Mouse (Mus musculus) heart, postnatal 0 days (tissue): Measurements from ENCODE around the gene Zfp280c. TPM values are rescaled to one million over a fixed set of nuclear protein-coding genes. Genes with fewer than 3 reads are reported as not detected.

Source experiments
- ATAC-seq: fragments of 200-750 bp; cut with Nextera tagmentation; 2 replicates; pipeline ENCODE4 v1.8.0; 2017; ENCODE audit warnings: low read depth, moderate number of reproducible peaks, moderate library complexity; ENCODE audit not compliant: insufficient read depth
- DNase-seq: peaks from one replicate; pipeline ENCODE4 v3.0.0-alpha.2; 2016; ENCODE audit warnings: low spot score
- H3K27ac ChIP-seq: fragments of 300-500 bp; sonication (generic); 2 replicates; pipeline ENCODE4 v1.5.1; 2014; ENCODE audit warnings: low read depth, mild to moderate bottlenecking
- H3K27me3 ChIP-seq: fragments of 300-500 bp; sonication (generic); 2 replicates; pipeline ENCODE4 v1.6.1; 2014; ENCODE audit warnings: low read length, mixed read lengths; ENCODE audit not compliant: control insufficient read depth, insufficient read depth
- H3K36me3 ChIP-seq: fragments of 300-500 bp; sonication (generic); replicated peaks from 2 replicates; pipeline ENCODE4 v1.6.1; 2014; ENCODE audit warnings: low read length, mixed read lengths; ENCODE audit not compliant: control insufficient read depth, insufficient read depth
- H3K4me1 ChIP-seq: fragments of 300-500 bp; sonication (generic); 2 replicates; pipeline ENCODE4 v1.6.1; 2014; ENCODE audit warnings: antibody characterized with exemption; ENCODE audit not compliant: control insufficient read depth, insufficient read depth
- H3K4me2 ChIP-seq: fragments of 300-500 bp; sonication (generic); 2 replicates; pipeline ENCODE4 v1.6.1; 2014; ENCODE audit warnings: low read depth, mild to moderate bottlenecking, low read length, moderate library complexity
- H3K4me3 ChIP-seq: fragments of 300-500 bp; sonication (generic); 2 replicates; pipeline ENCODE4 v1.5.1; 2014; ENCODE audit warnings: low read depth, low read length
- H3K9ac ChIP-seq: fragments of 300-500 bp; sonication (generic); replicated peaks from 2 replicates; pipeline ENCODE4 v1.6.1; 2014; ENCODE audit warnings: low read depth, low read length, mixed read lengths
- H3K9me3 ChIP-seq: fragments of 300-500 bp; sonication (generic); replicated peaks from 2 replicates; pipeline ENCODE4 v1.6.1; 2016; ENCODE audit warnings: low read length; ENCODE audit not compliant: control insufficient read depth
- CTCF ChIP-seq: IDR thresholded peaks from 2 replicates; pipeline ENCODE4 v1.5.1; 2016; ENCODE audit warnings: antibody characterized with exemption, control low read depth, low read depth
- EP300 ChIP-seq: IDR thresholded peaks from 2 replicates; pipeline ENCODE4 v1.6.1; 2016; ENCODE audit warnings: antibody characterized with exemption, low read depth
- WGBS: fragments of 180-500 bp; shearing (Covaris S2); extraction: QIAGEN DNeasy Blood & Tissue Kit; methylation state at CpG from one replicate; pipeline ENCODE4 v1.1.7; 2014; 5-methylcytosine and 5-hydroxymethylcytosine counted together
- polyA plus RNA-seq: library from polyadenylated mRNA; unstranded; fragments of >200 nt; fragmentation: Nextera tagmentation; extraction: Ambion mirVana; gene quantifications from 2 replicates; pipeline ENCODE4 v1.2.1, GENCODE M21; 2015
- total RNA-seq: library from RNA; depleted of rRNA; stranded (reverse); fragments of >200 nt; gene quantifications from 2 replicates; pipeline ENCODE4 v1.2.3, GENCODE M21; 2014; ENCODE audit warnings: low replicate concordance; rRNA removed

Zfp280c gene
- 17.3 and 18.6 TPM in 2 replicates for total RNA-seq
- 3.6 and 4.8 TPM in 2 replicates for polyA plus RNA-seq

DNA sequence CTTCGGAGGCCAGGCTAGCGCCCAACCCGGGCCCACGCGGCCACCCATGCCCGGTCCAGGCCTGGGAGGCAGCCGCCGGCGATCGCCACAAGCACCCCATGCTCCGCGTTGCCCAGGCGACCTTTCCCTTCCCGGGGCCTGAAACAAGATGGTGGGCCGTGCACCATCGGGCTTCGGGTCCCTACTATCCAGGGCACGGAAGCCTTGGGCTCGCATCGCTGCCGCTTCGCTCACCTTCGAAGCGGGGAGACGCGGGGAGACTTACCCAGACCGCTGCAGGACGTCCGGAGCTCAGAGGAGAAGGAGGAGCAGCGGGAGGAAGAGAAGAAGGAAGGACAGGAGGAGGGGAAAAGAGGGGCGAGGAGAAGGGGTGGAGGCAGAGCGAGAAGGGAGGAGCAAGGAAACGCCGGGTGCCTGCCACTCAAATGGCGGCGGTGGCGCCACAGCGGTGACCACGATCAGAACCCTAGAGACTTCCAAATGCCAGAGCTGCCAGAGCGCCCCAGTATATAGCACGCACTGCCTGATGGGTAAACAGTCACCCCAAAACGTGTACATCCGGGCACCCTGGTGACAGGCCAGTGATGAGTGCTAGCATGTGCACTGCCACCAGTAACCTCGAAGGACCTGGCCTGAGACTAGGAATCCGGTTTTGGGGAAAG, at the start of gene Zfp280c:
TSS of gene Zfp280c (minus strand) at position 406 of the 662 bp plus-strand sequence.
- TF ChIP-seq EP300 (no peak), CTCF (no peak)
- Histone ChIP-seq H3K4me2 (peak within 1 kb of the TSS; percentile 64), H3K4me3 (peak within 1 kb of the TSS; percentile 71), H3K27me3 (no peaks in the 10 kb centered on the region), H3K36me3 (0 out of 2 replicates have a peak, but pooled peaks cover 12% of the 10 kb centered on the region), H3K27ac (peak within 1 kb of the TSS; percentile 85), H3K9ac (peak within 1 kb of the TSS; percentile 65), H3K9me3 (no peaks in the 10 kb centered on the region), H3K4me1 (no peaks in the 10 kb centered on the region)
- peak; percentile 86 for ATAC-seq
- WGBS: 13% methylated on average over 43 of the region's 45 CpGs
- peak; percentile 72 for DNase-seq

DNA sequence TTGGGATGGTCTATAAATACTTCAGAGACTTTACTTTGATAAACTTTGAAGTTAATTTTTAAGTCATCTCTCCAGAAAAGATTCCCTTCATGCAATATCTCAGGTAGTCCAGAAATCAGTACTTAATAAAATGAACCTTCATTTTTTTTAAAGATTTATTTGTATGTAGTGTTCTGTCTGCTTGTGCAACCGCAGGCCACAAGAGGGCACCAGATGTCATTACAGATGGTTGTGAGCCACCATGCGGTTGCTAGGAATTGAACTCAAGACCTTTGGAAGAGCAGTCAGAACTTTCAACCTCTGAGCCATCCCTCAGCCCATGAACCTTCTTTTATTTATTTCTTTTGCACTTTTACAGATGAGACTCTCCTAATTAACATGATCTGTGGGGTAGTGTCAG, 42.7 kb upstream of the Zfp280c start:
- DNase-seq (no peak), ATAC-seq (no peak)
- H3K4me3 ChIP-seq: no peak overlapping the region
- 65% methylated on average over 2 of the region's 2 CpGs for WGBS
- H3K4me2 ChIP-seq: no peak overlapping the region
- H3K9me3 ChIP-seq: no peaks in the 10 kb centered on the region
- H3K27ac ChIP-seq: no peak overlapping the region
- no peaks in the 10 kb centered on the region for H3K27me3 ChIP-seq
- no peaks in the 10 kb centered on the region for H3K36me3 ChIP-seq
- TF ChIP-seq CTCF: no peak
- no peak for TF ChIP-seq EP300
- no peaks in the 10 kb centered on the region for H3K4me1 ChIP-seq
- no peak overlapping the region for H3K9ac ChIP-seq

DNA sequence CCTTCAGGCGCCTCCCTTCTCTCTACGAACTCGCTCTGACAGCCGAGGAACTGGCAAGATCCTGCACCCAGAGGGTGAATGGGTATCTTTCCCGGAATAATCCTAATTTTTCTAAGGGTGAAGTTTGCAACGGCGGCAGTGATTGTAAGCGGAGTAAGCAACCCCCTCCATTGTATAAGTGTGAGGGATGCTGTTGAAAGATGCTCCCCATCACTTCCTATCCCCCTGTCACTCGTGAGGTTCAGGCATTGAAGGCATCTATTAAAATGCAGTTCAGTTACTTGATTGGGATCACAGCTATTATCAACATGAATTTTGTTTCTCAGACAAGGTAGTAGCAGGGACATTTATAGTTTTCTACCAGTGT, 29.7 kb upstream of the Zfp280c start:
- no peak for ATAC-seq
- TF ChIP-seq CTCF: no peak
- no peak for TF ChIP-seq EP300
- DNase-seq: no peak
- 13% methylated on average over 9 of the region's 9 CpGs for WGBS
- Histone ChIP-seq H3K9ac (peak overlapping the region; percentile 54), H3K27ac (no peak overlapping the region), H3K4me3 (peak overlapping the region; percentile 73), H3K4me2 (peak overlapping the region; percentile 69), H3K9me3 (no peaks in the 10 kb centered on the region), H3K36me3 (no peaks in the 10 kb centered on the region), H3K27me3 (no peaks in the 10 kb centered on the region), H3K4me1 (no peaks in the 10 kb centered on the region)

GRCm38 (mm10) chrX:48623379-48624053, 29.2 kb upstream of the Zfp280c start, which contains the start of gene Slc25a14:
Gene Slc25a14, plus strand, starts transcription at chrX:48623413.
- Histone ChIP-seq H3K4me2 (peak within 1 kb of the TSS; percentile 69), H3K4me1 (no peaks in the 10 kb centered on the region), H3K27ac (peak within 1 kb of the TSS; percentile 46), H3K36me3 (no peaks in the 10 kb centered on the region), H3K4me3 (peak within 1 kb of the TSS; percentile 73), H3K9ac (peak within 1 kb of the TSS; percentile 54), H3K9me3 (no peaks in the 10 kb centered on the region), H3K27me3 (no peaks in the 10 kb centered on the region)
- no peak for TF ChIP-seq CTCF
- TF ChIP-seq EP300: no peak; the same call in 1 of the 2 replicates
- DNase-seq (peak; percentile 69), ATAC-seq (peak; percentile 92)
- WGBS: 19% methylated on average over 38 of the region's 38 CpGs

GRCm38 (mm10) chrX:48623049-48623378, 28.7 kb upstream of the Zfp280c start:
- TF ChIP-seq EP300 (no peak), CTCF (no peak)
- no peak for ATAC-seq
- WGBS: 19% methylated on average over 4 of the region's 4 CpGs

More at GRCm38 (mm10) chrX:48623049-48623378, 28.7 kb upstream of the Zfp280c start:
- Histone ChIP-seq H3K4me2 (peak overlapping the region; percentile 69), H3K27ac (peak overlapping the region; percentile 30), H3K9me3 (no peaks in the 10 kb centered on the region), H3K36me3 (no peaks in the 10 kb centered on the region), H3K27me3 (no peaks in the 10 kb centered on the region), H3K4me1 (no peaks in the 10 kb centered on the region), H3K9ac (no peak overlapping the region), H3K4me3 (peak overlapping the region; percentile 73)
- no peak for DNase-seq
